Mouse (Mus musculus) spleen, adult 2 months (tissue): ENCODE measurements around the gene Psmc3. TPM values are rescaled to one million over a fixed set of nuclear protein-coding genes. Genes with fewer than 3 reads are reported as not detected.
"Not testable (repeated sequence)": the region's sequence is repeated elsewhere in the genome, so short reads cannot be mapped to it uniquely, and the experiment has no call there.

ENCODE experiments used
- DNase-seq, 2 experiments: peaks; one replicate each; pipeline versions ENCODE4 v3.0.0 to v3.0.0-alpha.2; 2012 to 2021; ENCODE audit warnings: low spot score in 2 of 2, low read depth in 1 of 2
- H3K27ac ChIP-seq: fragments of 200-500 bp; 2 replicates; pipeline ENCODE4 v1.5.1; 2012; ENCODE audit warnings: low read length, inconsistent platforms; ENCODE audit not compliant: insufficient read depth
- H3K27me3 ChIP-seq: fragments of 200-500 bp; 2 replicates; pipeline ENCODE4 v1.6.1; 2012; ENCODE audit warnings: mild to moderate bottlenecking, moderate library complexity, low read length, inconsistent platforms; ENCODE audit not compliant: control insufficient read depth, insufficient read depth
- H3K36me3 ChIP-seq: fragments of 200-500 bp; 2 replicates; pipeline ENCODE4 v1.6.1; 2012; ENCODE audit warnings: mild to moderate bottlenecking, low read length, inconsistent platforms; ENCODE audit not compliant: control insufficient read depth, insufficient read depth
- H3K4me1 ChIP-seq: fragments of 200-500 bp; 2 replicates; pipeline ENCODE4 v1.6.1; 2011; ENCODE audit warnings: inconsistent platforms; ENCODE audit not compliant: control insufficient read depth, insufficient read depth, insufficient read length
- H3K4me3 ChIP-seq: fragments of 200-500 bp; 2 replicates; pipeline ENCODE4 v1.5.1; 2011; ENCODE audit warnings: mild to moderate bottlenecking, inconsistent platforms; ENCODE audit not compliant: insufficient read depth, insufficient read length; ENCODE audit errors: extremely low read depth
- CTCF ChIP-seq: fragments of 200-500 bp; IDR thresholded peaks from 2 replicates; pipeline ENCODE4 v1.5.1; 2011; ENCODE audit warnings: mild to moderate bottlenecking, inconsistent platforms; ENCODE audit not compliant: insufficient read depth, insufficient read length, insufficient replicate concordance; ENCODE audit errors: extremely low read depth
- POLR2A ChIP-seq: fragments of 200-500 bp; IDR thresholded peaks from 2 replicates; pipeline ENCODE4 v1.6.1; 2011; ENCODE audit warnings: low read depth, low read length, inconsistent platforms
- WGBS: fragments of 180-500 bp; shearing (Covaris S2); methylation state at CpG from one replicate; pipeline ENCODE4 v1.1.7; 2018; 5-methylcytosine and 5-hydroxymethylcytosine counted together
- polyA plus RNA-seq: library from polyadenylated mRNA; depleted of rRNA; stranded (reverse); fragments of >200 nt; gene quantifications from 2 replicates; pipeline ENCODE4 v1.2.3, GENCODE M21; 2012; rRNA removed

Psmc3 gene
- 37.0 and 43.3 TPM in 2 replicates for polyA plus RNA-seq

DNA sequence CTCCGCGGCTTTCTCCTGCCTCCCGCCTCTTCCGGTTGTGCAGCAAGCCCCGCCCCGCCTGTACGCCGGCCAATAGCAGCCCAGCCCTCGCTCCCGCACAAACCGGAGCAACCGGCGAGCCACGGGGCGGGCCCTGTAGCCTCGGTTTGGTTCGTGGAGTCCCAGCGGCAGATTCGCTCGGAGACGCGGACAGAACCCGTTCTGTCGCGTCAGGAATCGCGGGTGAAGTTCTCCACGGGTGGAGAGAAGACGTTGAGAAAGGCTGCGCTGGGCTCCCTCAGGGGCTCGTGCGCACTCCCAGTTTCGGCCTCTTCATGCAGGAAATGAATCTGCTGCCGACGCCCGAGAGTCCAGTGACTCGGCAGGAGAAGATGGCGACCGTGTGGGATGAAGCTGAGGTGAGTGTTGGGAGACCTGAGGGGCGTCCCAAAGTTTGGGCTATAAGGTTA, at the start of gene Psmc3:
Gene Psmc3, plus strand, starts transcription at position 76 of the 449 bp plus-strand sequence.
- peak within 1 kb of the TSS; percentile 93 for H3K27ac ChIP-seq

DNA sequence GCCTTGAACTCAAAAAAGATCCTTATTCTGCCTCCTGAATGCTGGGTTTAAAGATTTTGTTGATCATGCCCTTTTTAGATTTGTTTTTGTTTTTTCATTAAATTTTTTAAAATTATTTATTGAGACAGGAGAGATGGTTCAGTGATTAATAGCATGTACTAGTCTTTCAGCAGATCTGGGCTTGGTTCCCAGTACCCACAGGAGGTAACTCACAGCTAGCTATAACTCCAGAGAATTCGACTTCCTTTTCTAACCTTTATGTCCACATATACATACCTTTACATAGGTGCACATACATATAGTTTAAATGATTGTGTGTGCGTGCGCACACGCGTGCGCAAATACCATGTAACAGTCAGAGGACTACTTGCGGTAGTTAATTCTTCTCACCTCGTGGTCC, 45.3 kb upstream of the Psmc3 start:
- peaks cover 52% of the 10 kb centered on the region for H3K36me3 ChIP-seq
- no peak for DNase-seq
- TF ChIP-seq CTCF (no peak), POLR2A (no peak)
- no peaks in the 10 kb centered on the region for H3K27me3 ChIP-seq
- no peak overlapping the region for H3K27ac ChIP-seq
- H3K4me3 ChIP-seq = no peak overlapping the region
- WGBS = 96% methylated on average over 8 of the region's 8 CpGs
- peaks cover 3% of the 10 kb centered on the region; the same call in 1 of the 2 replicates for H3K4me1 ChIP-seq

More for the DNA sequence above, at the start of gene Psmc3:
- peak within 1 kb of the TSS; percentile 95 for H3K4me3 ChIP-seq
- H3K36me3 ChIP-seq = peaks cover 25% of the 10 kb centered on the region
- H3K4me1 ChIP-seq = peaks cover 4% of the 10 kb centered on the region; the same call in 1 of the 2 replicates
- WGBS = under 1% methylated on average over 40 of the region's 40 CpGs
- TF ChIP-seq CTCF (no peak), POLR2A (no peak)
- no peaks in the 10 kb centered on the region for H3K27me3 ChIP-seq
- DNase-seq = peak; percentile 76 to 97

DNA sequence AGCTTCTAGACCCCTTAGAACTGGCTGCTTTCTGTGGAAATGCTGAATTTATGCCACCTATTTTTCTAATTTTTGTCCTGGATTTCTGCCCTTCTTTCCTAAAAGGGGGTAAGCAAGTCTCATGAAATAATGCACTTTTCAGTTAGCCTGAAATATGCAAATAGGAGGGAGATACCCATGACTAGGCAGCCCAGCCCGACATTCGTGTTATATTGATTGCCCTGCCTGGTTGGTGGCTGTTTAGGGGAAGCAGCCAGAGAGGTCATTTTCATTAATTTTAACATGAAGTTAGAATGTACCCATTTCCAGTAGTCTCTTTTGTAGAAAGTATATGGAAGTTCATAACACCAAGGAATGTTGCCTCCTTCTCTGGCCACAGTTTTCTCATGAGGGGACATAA, 39.9 kb upstream of the Psmc3 start:
- 39% methylated on average over 2 of the region's 2 CpGs for WGBS
- Histone ChIP-seq H3K36me3 (peaks cover 39% of the 10 kb centered on the region), H3K27me3 (no peaks in the 10 kb centered on the region), H3K4me1 (peaks cover 3% of the 10 kb centered on the region; the same call in 1 of the 2 replicates), H3K27ac (peak overlapping the region; percentile 39; the same call in 1 of the 2 replicates), H3K4me3 (no peak overlapping the region)
- peak in 1 of 2 experiments; percentile 22 for DNase-seq
- no peak for TF ChIP-seq POLR2A
- no peak for TF ChIP-seq CTCF

DNA sequence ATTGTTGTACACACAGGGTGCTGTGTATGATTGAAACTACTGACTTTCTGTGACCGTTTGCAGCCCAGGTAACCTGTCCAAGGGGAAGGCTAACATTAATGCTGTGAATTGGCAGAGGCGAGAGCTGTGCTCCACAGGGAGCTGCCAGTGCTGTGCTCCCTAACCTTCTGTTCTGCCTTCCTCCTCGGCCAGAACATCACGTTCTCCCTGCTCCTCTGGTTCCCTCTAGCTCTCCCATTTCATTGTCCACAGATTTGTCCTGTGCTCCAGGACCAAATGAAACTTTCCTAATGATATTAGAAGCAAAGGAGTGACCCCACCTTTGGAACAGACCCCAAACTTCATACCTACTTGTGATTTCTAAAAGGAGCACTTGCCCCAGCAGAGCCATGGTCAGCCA, 38.4 kb upstream of the Psmc3 start:
- 93% methylated on average over 4 of the region's 4 CpGs for WGBS
- H3K27ac ChIP-seq = no peak overlapping the region
- DNase-seq = no peak
- H3K27me3 ChIP-seq = no peaks in the 10 kb centered on the region
- peaks cover 32% of the 10 kb centered on the region for H3K36me3 ChIP-seq
- peaks cover 3% of the 10 kb centered on the region; the same call in 1 of the 2 replicates for H3K4me1 ChIP-seq
- TF ChIP-seq POLR2A (no peak), CTCF (no peak)
- no peak overlapping the region for H3K4me3 ChIP-seq

DNA sequence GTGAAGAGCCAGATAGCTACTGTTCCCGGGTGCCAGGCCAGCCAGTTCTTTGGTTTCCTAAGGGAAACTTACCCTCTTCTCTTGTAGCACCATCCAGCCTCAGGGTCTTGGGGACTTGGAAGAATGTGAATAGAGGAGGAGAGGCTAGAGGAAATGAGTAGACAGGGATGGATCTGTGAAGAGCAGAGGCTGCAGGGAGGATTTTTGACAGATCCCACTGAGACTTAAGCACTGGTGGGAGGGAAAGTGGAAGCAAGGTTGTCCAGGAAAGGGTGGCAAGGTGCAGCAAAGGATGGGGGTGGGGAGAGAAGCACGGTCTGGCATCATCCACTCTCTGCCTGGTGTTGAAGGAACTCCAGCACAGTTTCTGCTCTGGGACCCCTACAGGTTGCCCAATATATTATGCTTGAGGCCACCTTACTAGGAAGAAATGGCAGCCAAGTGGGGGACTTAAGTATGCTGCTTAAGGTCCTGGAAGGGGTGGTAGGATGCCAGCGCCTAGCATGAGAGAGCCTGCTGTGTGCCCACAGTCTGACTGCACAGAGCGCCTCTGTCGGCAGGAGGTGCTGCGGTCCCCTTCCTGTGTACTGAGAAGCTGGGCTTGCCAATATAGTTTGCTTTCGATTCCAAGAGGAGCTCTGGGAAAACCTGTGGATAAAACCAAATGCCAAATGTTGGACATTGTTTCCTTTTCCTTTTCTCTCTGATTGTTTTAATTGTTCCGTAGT, 35.6 kb upstream of the Psmc3 start:
- Histone ChIP-seq H3K36me3 (peaks cover 17% of the 10 kb centered on the region), H3K27ac (no peak overlapping the region), H3K4me1 (peaks cover 2% of the 10 kb centered on the region; the same call in 1 of the 2 replicates), H3K27me3 (no peaks in the 10 kb centered on the region), H3K4me3 (no peak overlapping the region)
- 87% methylated on average over 8 of the region's 8 CpGs for WGBS
- no peak for DNase-seq
- TF ChIP-seq CTCF (no peak), POLR2A (no peak)

DNA sequence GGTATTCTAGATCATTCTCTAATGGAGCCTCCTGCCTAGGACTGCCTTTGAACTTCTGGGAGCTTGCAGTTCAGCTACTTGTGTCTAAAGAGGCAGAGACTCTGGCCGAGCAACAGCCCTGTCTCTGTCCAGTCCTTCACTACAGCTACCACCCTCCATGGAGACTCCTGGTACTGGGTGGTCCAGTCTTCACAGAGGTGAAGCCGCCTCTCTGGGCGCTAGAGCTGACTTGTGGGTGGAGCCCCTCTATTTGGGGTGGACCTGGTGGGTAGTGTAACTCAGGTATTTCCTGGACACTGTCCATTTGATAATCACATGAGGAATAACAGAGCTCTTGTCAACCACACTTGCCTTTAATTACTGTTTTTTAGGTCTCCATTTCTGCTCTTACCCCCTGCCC, 33.9 kb upstream of the Psmc3 start:
- no peak for DNase-seq
- Histone ChIP-seq H3K27ac (no peak overlapping the region), H3K36me3 (peaks cover 15% of the 10 kb centered on the region), H3K27me3 (no peaks in the 10 kb centered on the region), H3K4me3 (no peak overlapping the region), H3K4me1 (no peaks in the 10 kb centered on the region)
- TF ChIP-seq POLR2A (no peak), CTCF (no peak)
- 97% methylated on average over 3 of the region's 3 CpGs for WGBS

DNA sequence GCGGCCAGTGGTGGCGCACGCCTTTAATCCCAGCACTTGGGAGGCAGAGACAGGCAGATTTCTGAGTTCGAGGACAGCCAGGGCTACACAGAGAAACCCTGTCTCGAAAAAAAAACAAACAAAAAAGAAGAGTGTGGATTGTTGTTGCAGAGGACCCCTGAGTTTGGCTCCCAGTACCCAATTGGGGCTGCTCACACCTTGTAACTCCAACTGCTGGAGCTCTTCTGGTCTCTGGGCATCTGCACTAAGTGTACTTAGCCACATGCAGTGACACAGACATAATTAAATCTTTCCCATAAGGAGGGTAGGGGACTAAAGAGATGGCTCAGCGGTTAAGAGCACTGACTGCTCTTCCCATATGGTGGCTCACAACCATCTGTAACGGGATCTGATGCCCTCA, 31.5 kb upstream of the Psmc3 start:
- not testable (repeated sequence) for DNase-seq, H3K4me1 ChIP-seq, H3K36me3 ChIP-seq, H3K27ac ChIP-seq, H3K27me3 ChIP-seq, H3K4me3 ChIP-seq
- WGBS = 93% methylated on average over 7 of the region's 7 CpGs
